Mouse (Mus musculus) lung, postnatal 36 days (tissue): Measurements from ENCODE around the gene She.

Experiments
- DNase-seq: peaks from one replicate; pipeline ENCODE4 v3.0.0; 2022; ENCODE audit warnings: mixed read lengths

Gene She

DNA sequence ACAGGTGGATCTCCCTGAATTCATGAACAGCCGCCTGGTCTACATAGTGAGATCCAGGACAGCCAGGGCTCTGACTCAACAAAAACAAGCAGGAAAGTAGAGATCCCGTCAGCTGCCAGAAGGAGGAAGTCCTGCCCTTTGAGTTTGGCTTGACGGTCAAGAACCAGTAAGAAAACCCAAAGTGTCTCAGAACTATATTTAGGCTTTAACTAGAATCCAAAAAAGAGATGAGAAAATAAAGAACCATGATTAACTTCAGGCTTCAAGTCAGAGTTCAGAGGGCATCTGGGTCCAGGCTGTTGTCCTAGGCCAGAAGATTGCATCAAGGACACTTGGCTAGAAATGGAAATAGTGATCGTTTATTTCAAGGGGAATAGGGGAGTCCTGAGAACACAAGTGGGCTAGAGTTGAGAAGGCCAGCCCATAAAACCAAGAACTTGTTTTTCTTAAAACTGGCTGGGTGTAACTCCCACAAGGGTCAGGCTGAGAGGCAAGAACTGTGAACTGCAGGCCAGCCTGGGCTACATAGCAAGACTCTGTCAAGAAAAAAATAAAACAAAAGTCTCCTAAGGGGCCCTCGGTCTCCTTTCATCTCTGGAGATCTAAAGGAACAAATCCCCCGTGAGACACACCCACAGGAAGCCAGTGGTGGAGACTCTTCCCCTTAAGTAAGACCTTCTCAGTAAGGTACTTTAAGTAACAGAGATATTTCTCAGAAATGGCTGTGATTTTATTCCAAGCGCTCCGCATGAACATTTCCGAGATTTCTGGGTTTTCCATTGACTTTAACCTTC lies 32.7 kb downstream of the She start:
- peak; percentile 76 for DNase-seq

DNA sequence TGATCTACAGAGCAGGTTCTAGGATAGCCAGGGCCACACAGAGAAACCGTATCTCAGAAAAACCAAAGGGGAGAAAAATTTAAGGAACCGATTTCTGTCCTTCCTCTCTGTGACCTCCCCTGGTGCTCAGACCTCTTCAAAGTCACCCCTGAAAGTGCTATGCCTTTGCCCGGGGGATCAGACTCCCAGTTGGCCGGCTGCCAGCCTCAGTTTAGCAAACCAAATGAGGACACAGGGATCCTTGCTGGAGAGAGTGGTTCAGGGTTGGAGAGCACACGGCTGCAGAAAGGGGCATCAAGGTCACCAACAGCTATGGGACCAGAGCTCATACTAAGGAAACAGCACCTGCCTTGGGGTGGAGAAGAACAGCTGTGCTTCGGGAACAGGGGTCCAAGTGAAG lies 33.9 kb downstream of the She start:
- no peak for DNase-seq

DNA sequence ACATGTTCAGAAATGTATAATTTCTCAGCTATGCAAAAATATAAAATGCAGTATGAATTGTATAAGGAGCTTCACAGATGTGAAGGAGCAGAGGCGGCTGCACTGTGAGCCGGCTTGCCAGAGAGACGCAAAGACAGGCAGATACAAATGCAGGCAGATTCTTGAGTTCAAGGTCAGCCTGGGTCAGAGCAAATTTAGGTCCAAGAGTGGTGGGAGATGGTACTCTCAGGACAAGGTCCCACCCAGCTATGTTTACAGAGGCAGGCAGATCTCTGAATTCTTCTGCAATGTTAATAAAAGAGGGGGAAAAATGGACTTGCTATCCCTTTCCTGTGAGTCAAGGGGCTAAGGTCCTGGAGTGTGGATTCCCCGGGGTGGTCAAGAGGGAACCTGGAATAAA lies 34.6 kb downstream of the She start:
- DNase-seq = no peak

DNA sequence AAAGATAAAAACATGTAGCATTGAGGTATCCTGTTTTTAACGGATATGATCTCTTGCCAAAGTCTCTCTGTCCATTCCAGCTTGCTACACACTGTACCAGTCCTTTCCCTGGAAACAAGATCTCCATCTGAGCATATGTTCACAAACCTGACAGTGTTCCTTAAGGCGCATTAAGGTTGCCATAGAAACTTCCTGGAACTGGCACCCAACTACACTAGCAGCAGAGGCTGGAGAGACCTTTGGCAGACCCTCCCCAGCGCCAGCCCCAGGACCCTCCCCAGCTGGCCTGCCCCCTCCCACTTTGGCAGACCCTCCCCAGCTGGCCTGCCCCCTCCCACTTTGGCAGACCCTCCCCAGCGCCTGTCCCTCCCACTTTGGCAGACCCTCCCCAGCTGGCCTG lies 36.5 kb downstream of the She start:
- DNase-seq = no peak

DNA sequence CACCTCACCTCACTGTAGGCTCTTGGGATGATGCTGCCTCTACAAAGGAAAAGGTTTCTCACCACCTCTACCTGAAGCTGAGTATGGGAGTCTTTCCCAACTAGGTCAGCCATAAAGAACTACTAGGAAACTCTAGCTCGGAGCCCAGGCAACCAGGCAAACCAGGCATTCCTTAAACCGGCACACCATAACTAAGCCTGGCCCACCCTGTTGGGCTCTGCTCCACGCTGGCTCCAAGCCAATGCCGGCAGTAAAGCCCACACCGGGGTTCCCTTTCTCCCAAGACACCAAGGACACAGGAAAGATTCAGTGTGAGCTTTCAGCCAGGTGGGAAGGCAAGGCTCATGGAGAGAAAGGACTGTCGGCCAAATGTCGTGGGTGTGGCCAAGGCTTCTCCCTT lies 37.2 kb downstream of the She start:
- DNase-seq = no peak

DNA sequence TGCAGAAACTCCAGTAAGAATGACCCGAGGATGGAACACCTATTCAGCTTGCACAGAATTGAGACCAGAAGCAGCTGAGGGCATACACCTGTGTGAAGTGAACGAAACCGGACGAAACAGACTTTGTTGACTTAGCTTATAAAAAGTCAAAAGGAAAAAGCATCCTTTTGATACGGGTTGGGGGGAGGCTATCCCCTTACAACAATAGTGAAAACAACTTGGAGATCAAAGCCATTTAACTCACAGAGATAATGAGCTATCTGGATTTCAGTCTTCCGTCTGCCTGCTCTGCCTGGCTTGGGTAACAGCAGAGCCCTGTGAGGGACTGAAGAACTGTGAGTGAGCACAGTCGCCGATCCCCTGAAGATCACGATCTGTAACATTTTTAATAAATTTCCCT lies 37.8 kb downstream of the She start:
- no peak for DNase-seq

DNA sequence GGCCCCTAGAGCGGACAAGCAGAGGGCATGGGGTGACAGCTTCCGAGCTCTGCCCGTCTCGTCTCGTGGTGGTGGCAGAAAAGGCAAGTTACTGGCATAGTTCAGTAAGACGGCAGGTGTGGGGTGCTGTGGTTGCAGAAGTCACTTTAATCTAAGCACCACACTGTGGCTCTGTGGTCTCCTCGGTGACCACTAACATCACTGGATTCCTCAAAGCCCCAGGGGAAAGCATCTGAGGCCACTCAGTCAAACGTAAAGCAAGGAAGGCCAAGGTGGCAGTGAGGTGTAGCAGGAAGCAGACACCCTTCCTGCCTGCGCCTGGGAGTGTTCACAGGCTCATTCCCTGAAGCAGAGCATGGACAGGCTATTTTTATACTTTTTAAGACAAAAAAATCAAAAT lies 38.4 kb downstream of the She start:
- DNase-seq = peak; percentile 28

DNA sequence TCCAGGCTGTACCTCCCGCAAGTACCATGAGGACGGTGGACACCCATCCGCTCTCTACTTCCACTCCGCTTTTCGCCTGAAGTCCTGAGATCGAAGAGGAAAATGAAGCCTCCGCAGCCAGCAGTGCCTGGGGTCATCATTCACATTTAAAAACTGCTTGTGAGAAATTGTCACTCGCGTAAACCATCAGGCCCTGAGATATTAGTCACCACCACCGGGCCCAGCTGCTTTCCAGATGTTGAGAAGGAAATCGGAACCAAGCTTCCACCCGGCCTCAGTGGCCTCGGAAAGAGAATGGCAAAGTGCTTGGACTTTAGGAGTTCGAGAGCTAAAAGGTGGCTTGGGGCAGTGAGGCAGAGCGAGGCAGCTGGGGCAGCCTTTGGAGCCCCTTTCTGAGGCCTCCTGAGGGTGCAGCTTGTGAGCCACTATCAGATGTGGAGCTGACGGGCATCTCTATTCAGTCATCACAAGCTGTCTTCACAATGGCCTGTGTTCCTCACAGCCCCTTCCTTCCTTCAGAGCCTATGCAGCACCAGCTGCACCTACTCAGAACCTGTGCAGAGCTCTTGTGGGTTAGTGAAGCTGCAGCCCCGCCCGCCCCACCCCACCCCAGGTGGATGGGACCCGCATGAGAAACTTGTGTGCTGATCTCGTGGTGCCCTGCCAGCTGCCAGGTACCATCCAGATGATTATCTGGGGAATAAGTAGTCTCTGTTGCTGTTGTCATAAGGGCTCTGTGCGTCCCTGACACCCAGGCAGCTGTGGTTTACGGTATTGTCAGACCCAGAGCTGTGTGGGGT lies 39.5 kb downstream of the She start:
- no peak for DNase-seq

DNA sequence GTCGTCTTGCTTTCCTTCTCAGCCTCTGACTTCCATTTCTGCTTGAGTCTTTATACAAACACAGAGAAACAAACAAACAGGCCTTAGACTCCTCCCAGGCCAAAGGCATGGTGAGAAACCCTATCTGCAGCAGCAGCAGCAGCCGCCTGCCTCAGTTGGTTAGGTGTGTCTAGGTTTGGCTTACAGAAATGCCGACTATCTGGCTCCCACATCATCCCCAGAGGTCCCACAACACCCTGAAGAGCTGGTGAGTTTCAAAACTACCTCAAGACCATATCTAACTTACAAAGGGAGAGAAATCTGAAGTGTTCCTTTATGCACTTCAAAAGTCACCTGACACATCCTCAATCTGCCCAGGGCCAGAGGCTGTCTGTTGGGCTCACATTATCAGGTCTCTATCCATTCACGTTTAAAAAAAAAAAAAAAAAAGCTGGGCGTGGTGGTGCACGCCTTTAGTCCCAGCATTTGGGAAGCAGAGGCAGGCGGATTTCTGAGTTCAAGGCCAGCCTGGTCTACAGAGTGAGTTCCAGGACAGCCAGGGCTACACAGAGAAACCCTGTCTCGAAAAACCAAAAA lies 40.3 kb downstream of the She start:
- no peak for DNase-seq

DNA sequence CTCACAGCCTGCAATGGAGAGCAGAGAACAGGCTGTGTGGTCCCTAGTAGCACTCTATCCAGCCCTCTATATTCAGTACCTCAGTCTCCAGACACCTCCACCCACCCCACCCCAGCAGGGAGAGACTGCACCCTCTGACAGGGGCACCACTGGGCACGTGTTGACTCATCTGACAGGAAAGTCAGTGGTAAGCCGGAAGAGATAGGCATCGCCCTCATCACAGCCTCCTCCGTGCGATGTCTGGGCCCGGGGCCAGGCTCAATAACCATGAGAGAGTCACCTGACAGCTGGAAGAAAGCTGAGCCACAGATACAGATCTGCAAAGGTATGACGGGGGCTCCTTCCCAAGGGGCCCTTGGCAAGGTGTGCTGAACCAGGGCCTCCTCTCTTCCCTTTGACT lies 41.0 kb downstream of the She start:
- DNase-seq = peak; percentile 83

DNA sequence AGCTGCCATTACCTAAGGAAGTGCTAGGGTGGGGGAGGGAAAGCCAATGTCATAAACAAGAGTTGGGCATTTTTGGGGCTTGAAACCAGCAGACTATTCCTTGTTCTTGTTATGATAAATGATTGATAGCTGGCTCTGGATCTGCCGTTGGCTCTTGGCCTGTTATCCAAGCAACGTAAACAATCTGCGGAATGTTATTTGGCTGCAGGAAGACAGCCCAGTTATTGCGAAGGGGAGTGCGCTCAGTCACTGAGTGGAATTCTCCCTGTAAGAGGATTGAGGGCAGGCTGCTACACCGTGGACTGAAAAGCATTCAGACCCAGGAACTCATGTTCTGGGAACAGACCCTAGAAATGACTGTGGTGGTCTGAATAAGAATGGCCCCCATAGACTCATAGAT lies 41.5 kb downstream of the She start:
- DNase-seq = peak; percentile 84

DNA sequence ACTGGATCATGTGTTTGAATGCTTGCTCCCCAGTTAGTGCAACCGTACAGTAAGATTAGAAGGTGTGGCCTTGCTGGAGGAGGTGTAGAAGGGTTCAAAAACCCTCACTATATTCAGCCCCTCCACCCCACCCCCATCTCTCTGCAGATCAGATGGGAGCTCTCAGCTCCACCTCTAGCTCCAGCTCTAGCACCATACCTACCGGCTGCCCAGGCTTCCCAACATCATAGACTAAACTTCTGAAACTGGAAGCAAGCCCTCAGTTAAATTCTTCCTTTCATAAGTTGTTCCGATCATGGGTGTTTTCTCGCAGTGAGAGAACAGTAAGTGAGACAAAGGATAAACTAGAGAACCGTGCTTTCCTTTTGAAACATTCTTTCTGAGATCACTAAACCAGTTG lies 42.9 kb downstream of the She start:
- DNase-seq = no peak

DNA sequence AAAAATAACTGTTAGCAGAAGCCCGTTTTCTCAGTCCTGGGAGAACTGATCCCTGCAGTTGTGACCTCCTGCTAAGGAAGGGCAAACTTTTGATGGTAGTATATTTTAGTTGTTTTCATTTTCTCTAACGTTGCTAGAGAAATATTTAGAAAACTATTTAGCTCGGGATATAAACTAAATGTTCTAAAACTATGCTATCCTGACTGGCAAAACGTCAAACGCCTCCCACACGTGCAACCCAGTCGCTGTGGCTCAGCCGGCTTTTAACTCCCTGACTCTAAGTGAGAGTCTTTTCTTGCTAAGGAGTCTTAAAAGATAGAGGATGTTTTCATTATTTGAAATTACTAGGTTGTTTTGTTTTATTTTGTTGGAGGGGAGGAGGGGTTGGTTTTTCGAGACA lies 43.9 kb downstream of the She start:
- DNase-seq = no peak

DNA sequence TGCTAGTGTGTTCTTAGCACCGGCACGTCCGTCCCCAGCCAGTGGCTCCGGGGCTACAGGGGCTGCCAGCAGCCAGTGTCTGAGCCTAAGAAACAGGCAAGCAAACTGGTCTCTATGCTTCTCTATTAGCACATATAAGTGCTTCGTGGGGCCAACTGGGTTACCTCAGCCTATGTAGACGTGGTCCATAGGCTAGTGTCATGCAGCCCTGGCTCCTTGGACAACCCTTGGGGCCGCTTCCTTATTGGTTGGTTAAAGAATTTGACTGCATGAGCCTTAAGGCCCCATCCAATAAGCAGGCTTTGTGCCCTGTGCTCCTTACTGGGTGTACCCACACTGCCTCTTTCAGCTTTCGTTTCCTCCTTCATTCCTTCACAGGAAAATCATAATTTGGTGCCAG lies 44.6 kb downstream of the She start:
- DNase-seq = no peak

DNA sequence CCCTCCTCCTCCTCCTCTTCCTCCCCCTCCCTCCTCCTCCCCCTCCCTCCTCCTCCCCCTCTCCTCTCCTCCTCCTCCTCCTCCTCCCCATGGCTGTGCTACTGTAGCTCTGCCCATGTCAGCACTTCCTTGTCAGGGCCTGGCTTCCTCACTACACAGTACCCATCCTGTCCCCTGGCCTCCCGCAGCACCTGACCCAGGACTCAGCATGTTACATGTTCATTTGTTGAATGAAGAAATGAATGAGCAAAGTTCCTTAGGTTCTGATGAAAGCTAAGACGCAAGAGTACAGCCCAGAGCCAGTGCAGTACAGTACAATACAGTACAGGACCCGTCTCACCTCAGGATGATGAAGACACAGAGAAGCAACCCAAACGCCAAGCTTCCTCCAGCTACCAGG lies 45.3 kb downstream of the She start:
- no peak for DNase-seq

DNA sequence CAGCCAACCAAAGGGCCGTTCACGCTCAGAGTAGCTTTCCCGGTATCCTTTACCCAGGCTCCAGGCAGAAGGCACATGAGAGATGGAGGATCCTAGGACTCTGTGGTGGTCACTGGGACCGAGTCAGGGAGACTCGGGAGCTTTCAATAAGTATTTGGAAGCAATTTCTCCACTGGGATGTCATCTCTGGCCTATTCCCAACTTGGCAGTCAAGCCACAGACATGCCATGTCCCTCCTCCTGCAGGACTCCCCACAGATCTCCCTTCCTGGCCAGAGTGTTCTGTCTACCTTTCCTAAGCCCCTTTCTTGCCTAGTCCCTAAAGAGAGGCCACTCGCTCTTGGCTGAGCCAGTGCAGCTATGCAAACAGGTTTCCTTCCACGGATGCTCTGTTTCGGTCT lies 46.0 kb downstream of the She start:
- no peak for DNase-seq

DNA sequence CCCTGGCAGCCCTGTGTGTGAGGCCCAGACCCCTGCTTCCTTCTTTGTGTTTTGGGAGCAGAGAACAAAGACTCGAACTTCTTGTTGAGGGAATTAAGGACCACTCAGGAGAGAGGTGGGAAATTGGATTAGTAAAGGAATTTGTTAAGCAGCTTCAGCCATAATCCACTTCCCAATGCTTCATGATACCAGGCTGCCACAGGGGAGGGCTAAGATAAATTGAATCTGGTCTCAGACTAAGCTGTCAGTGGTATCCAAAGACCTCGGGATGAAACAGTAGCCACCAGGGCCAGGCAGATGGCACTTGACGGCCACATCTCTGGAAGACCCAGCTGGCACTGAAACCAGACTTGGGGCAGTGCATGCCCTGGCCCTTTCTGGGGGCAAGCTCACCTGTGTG lies 47.3 kb downstream of the She start:
- no peak for DNase-seq

DNA sequence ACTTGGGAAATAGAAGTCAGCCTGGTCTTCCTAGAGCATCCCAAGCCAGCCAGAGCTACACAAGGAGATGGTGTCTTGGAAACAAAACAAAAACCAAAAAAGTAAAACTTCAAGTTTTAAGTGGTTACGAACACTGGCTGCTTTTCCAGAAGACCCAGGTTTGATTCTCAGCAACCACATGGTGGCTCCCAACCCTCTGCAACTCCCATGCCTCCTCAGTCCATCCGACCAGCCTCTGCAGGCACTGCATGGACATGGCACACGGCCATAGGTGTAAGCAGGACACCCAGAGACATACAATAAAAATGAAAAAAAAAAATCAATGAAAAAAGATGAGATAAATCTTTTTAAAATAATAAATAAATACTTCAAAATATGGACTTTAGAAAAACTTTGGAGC lies 48.2 kb downstream of the She start:
- no peak for DNase-seq

DNA sequence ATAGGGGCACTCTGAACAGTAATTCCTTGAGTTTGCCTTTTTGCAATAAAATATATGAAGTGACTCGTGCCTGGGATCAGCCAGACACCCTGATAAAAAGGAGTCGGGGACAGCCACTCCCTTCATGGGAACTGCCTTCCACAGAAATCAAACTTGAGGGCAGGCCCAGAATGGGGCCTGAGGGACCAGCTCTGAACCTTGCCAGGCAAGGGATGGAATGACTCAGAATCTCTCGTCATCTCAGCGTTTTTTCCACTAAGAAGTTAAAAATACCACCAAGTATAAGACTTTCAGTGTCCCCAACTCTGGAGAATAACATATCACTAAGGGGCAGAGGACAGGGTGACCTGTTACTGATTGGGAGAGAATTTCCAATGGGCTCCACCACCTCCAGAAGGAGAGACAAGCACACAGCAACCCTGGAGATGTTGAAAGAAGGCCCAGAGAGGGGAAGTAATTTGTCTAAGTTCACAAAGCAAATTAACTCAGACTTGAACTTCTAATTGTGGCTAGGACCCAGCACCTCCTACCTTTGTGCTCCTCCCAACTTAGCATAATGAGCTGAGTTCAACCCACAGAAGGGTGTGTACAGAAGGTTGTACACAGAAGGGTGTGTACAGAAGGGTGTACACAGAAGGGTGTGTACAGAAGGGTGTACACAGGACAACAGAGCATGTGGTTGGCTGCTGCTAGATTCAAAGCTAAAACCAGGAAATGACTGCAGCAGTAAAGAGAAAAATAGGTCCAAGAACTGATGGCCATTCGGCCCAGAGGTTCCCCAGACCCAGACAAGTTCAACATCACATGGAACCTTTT lies 49.1 kb downstream of the She start:
- DNase-seq = no peak

DNA sequence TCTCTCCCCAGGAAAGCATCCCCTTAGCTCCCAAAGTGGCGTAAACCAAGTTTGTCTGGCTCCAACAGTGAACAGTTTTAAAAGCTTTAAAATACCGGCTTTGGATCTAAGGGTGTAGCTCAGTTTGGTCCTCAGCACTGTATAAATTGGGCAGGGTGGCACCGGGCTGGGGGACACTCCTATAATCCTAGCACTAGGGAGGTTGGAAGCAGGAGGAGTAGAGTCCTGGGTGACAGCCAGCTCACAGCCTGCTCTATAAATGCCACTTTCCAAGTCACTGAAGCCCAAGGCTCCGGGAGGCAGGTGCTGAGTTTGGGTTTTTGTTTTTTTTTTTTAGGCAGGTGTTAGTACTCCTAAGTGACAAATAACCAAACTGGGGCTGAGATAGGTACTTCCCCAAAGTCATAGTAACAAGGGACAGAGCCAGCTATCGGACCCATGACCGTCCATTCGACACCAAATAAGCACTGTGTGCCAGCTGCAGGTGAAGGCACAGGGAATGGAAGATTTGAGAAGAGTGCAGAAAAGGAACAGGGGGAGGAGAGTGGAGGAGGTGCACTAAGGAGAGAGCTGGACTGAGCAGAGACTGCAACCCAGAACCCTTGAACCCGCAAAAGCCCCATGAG lies 51.5 kb downstream of the She start:
- DNase-seq = no peak

DNA sequence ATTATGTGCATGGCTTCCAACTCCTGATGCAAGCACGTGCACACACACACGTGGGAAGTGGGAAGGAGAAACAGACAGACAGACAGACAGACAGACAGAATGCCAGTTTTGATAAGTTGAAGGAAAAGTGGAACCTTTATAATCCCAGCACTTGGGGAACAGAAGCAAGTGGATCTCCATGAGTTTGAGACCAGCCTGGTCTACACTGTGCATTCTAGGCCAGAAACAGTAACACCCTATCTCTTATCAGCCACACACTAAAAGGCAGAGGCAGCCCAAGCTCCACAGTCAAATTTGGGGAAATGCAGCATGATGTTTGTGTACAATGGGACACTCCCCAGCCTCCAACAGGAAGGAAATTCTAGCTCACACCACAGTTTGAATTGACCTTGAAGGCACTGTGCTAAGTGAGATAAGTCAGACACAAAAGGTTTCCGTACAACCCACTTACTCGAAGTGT lies 52.4 kb downstream of the She start:
- DNase-seq = no peak

DNA sequence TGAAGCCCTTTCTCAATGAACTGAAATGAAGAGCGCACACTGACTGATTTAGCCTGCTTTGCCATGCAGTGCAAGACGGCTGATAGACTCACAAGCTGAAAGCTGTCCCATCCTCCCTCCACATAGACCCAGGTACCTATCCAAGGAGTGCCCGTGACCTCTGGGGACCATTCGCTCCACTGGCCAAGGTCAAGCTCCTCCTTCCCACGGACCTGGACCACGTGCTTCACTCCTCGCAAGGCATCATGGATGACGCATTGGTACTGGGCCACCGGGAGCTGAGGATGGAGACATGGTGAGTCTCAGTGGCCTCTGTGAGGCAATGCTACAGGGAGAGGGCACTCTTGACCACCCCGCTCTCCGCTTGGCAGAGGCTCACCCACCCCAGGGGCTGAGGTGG lies 54.6 kb downstream of the She start:
- no peak for DNase-seq
